Mouse (Mus musculus): ENCODE results near the gene Ttll5. TPM values are rescaled to one million over a fixed set of nuclear protein-coding genes. Genes with fewer than 3 reads are reported as not detected.

Gene Ttll5
- polyA plus RNA-seq, 1 experiment = 5.5 TPM

DNA sequence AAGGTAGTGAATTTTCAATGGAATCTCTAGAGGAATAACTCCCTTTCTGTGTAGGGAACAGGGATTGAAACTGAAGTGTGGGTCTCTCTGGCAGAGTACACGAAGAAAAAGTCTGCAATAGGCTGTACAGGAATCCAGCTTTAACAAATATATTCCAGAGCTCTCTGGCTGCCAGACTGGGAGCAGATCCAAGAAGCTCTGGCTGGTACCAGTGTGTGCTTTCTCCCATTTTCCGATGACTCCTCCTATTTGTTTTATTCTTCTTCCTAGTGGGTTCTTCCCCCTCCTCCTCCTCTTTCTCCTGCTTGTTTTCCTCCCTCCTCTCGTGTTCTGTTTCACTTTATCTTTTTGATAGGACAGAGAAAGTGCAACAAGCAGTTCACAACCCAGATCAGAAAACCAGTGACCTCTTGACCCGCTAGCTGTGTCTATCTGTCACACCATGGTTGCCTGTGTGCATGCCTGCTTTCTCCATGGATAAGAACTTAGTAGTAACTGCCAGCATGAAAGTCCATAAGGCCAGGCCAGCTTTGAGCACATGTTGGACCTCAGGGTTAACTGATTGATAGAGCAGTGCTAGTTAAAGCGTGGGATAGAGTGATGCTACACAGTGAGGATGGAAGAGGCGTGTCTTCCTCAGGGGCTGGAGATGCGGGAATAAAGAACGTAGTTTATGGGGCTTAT lies 55.3 kb downstream of the Ttll5 start:
- H3K27me3 ChIP-seq (ENCODE audit: control insufficient read depth, insufficient read depth, low read length) = no peaks in the 10 kb centered on the region
- 0 out of 2 replicates have a peak overlapping the region, but pooled peaks have one; percentile 20 for H3K27ac ChIP-seq (ENCODE audit: insufficient read depth, low read depth, low read length)
- WGBS = 76% methylated on average over 8 of the region's 8 CpGs
- TF ChIP-seq POLR2A (IDR thresholded peaks at IDR 0.05; ENCODE audit: low read depth, low read length) = no peak
- no peak for TF ChIP-seq CTCF (IDR thresholded peaks at IDR 0.05; ENCODE audit: extremely low read depth, insufficient read length, insufficient replicate concordance, low read depth, low read length)
- no peaks in the 10 kb centered on the region for H3K4me1 ChIP-seq (ENCODE audit: control insufficient read depth, insufficient read depth, insufficient read length, low read length)
- no peak overlapping the region for H3K4me3 ChIP-seq (ENCODE audit: low read depth, low read length)
- H3K36me3 ChIP-seq (ENCODE audit: control insufficient read depth, insufficient read depth, low read length) = no peaks in the 10 kb centered on the region

DNA sequence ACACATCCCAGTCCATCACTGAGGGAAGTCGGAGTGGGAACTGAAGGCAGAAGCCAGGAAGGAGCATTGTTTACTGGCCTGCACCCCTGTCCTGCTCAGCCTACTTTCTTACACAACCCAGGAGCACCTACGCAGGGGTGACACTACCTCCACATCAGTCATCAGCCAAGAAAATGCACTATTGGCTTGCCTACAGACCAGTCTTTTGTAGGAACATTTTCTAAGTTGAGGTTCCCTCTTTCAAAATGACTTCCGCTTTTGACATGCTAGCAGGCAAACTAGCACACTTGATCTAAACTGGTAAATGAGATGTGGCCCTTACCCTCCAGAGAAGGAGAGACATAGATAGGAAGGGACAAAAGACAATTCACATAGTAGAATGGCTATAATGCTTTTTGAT lies 60.6 kb downstream of the Ttll5 start:
- Histone ChIP-seq H3K4me1 (ENCODE audit: control insufficient read depth, insufficient read depth, insufficient read length, low read length) (no peaks in the 10 kb centered on the region), H3K36me3 (ENCODE audit: control insufficient read depth, insufficient read depth, low read length) (peaks cover 3% of the 10 kb centered on the region; the same call in 1 of the 2 replicates), H3K27ac (ENCODE audit: insufficient read depth, low read depth, low read length) (no peak overlapping the region), H3K27me3 (ENCODE audit: control insufficient read depth, insufficient read depth, low read length) (no peaks in the 10 kb centered on the region), H3K4me3 (ENCODE audit: low read depth, low read length) (no peak overlapping the region)
- TF ChIP-seq POLR2A (IDR thresholded peaks at IDR 0.05; ENCODE audit: low read depth, low read length) (no peak), CTCF (IDR thresholded peaks at IDR 0.05; ENCODE audit: extremely low read depth, insufficient read length, insufficient replicate concordance, low read depth, low read length) (no peak)
- whole genome bisulfite sequencing = 93% methylated on average over 3 of the region's 3 CpGs

DNA sequence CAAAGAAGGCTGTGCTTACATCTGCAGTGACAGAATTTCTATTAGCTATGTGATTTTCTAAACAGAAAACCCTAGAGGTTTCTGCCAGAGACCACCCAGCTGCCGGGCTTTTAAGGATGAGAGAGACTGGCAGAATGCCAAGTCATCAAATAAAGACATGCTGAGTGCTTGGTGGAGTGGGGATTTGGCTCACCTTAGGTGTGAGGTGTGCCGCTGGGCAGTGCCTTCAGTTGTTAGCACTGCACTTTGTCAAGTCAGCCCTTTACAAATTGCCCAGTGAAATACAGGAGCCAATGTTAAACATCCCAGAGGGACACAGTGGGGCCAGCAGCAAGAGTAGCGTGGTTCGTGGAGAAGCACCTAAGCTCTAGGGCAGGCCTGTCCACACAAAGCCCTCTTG lies 65.6 kb downstream of the Ttll5 start:
- Histone ChIP-seq H3K4me1 (ENCODE audit: control insufficient read depth, insufficient read depth, insufficient read length, low read length) (no peaks in the 10 kb centered on the region), H3K27me3 (ENCODE audit: control insufficient read depth, insufficient read depth, low read length) (no peaks in the 10 kb centered on the region), H3K4me3 (ENCODE audit: low read depth, low read length) (no peak overlapping the region), H3K27ac (ENCODE audit: insufficient read depth, low read depth, low read length) (no peak overlapping the region), H3K36me3 (ENCODE audit: control insufficient read depth, insufficient read depth, low read length) (peaks cover 10% of the 10 kb centered on the region)
- no peak for TF ChIP-seq CTCF (IDR thresholded peaks at IDR 0.05; ENCODE audit: extremely low read depth, insufficient read length, insufficient replicate concordance, low read depth, low read length)
- TF ChIP-seq POLR2A (IDR thresholded peaks at IDR 0.05; ENCODE audit: low read depth, low read length) = no peak
- 75% methylated on average over 4 of the region's 4 CpGs for WGBS

DNA sequence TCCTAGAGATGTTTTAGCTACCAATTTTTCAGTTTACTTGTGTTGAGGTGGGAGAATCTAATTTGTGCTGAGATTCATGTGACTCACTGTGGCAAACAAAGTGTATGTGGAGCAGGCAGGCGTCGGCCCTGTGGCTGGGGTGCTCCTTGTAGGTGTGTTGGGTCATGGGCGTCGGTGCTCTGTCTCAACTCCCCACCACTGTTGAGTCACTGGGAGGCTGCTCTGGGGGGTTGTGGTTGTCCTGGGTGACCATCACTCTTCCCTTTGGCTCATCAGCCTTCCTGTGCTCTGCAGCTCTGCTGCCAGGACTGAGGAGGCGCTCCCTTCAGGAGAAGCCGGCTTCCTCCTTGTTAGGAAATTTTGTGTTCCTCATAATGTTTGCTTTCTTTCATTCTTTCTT lies 79.5 kb downstream of the Ttll5 start:
- Histone ChIP-seq H3K4me3 (ENCODE audit: low read depth, low read length) (no peak overlapping the region), H3K27ac (ENCODE audit: insufficient read depth, low read depth, low read length) (no peak overlapping the region), H3K27me3 (ENCODE audit: control insufficient read depth, insufficient read depth, low read length) (no peaks in the 10 kb centered on the region), H3K4me1 (ENCODE audit: control insufficient read depth, insufficient read depth, insufficient read length, low read length) (0 out of 2 replicates have a peak, but pooled peaks cover 2% of the 10 kb centered on the region), H3K36me3 (ENCODE audit: control insufficient read depth, insufficient read depth, low read length) (peaks cover 7% of the 10 kb centered on the region; the same call in 1 of the 2 replicates)
- no peak for TF ChIP-seq CTCF (IDR thresholded peaks at IDR 0.05; ENCODE audit: extremely low read depth, insufficient read length, insufficient replicate concordance, low read depth, low read length)
- TF ChIP-seq POLR2A (IDR thresholded peaks at IDR 0.05; ENCODE audit: low read depth, low read length) = no peak
- 68% methylated on average over 6 of the region's 6 CpGs for WGBS

DNA sequence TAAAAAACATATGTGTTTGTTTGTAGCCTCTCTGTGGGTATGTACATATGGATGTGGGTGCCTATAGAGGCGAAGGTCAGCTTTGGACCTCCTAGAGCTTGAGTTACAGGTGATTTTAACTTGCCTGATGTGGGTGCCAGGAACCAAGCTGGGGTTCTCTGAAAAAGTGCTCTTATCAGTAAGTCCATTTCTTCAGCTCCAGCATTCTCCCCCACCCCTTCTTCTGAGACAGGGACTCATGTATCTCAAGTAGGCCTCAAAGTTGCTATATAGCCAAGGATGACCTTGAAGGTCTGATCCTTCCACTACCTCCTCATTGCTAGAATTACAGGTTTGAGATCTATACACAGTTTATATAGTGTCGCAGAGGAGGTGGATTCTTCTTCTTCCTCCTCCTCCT lies 81.2 kb downstream of the Ttll5 start:
- no peak overlapping the region for H3K4me3 ChIP-seq (ENCODE audit: low read depth, low read length)
- TF ChIP-seq POLR2A (IDR thresholded peaks at IDR 0.05; ENCODE audit: low read depth, low read length) = no peak
- TF ChIP-seq CTCF (IDR thresholded peaks at IDR 0.05; ENCODE audit: extremely low read depth, insufficient read length, insufficient replicate concordance, low read depth, low read length) = no peak
- no peaks in the 10 kb centered on the region for H3K27me3 ChIP-seq (ENCODE audit: control insufficient read depth, insufficient read depth, low read length)
- no peak overlapping the region for H3K27ac ChIP-seq (ENCODE audit: insufficient read depth, low read depth, low read length)
- 0 out of 2 replicates have a peak, but pooled peaks cover 2% of the 10 kb centered on the region for H3K4me1 ChIP-seq (ENCODE audit: control insufficient read depth, insufficient read depth, insufficient read length, low read length)
- peaks cover 4% of the 10 kb centered on the region; the same call in 1 of the 2 replicates for H3K36me3 ChIP-seq (ENCODE audit: control insufficient read depth, insufficient read depth, low read length)
- WGBS = 88% methylated on average over 2 of the region's 2 CpGs

DNA sequence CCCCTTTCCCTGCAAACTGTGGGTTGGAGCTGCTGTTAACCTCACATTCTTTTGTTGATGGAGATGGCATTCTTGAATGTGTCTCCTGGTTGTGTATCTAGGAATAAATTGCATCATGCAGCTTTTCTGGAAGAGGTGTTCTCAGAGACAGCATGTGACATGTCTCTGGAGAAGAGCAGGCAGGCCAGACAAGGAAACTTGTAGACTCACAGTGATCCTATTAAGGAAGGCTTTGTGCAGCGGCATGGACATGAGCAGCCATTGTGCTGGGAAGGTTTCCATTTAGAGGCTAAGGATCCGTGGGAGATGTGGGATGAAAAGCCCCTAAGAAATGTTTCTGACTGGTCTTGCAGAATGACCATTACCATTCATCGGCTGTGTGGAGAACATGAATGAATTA lies 83.4 kb downstream of the Ttll5 start:
- H3K27ac ChIP-seq (ENCODE audit: insufficient read depth, low read depth, low read length) = no peak overlapping the region
- WGBS = 93% methylated on average over 3 of the region's 3 CpGs
- H3K4me1 ChIP-seq (ENCODE audit: control insufficient read depth, insufficient read depth, insufficient read length, low read length) = 0 out of 2 replicates have a peak, but pooled peaks cover 2% of the 10 kb centered on the region
- no peak for TF ChIP-seq CTCF (IDR thresholded peaks at IDR 0.05; ENCODE audit: extremely low read depth, insufficient read length, insufficient replicate concordance, low read depth, low read length)
- no peak for TF ChIP-seq POLR2A (IDR thresholded peaks at IDR 0.05; ENCODE audit: low read depth, low read length)
- H3K27me3 ChIP-seq (ENCODE audit: control insufficient read depth, insufficient read depth, low read length) = no peaks in the 10 kb centered on the region
- H3K4me3 ChIP-seq (ENCODE audit: low read depth, low read length) = no peak overlapping the region
- peaks cover 8% of the 10 kb centered on the region; the same call in 1 of the 2 replicates for H3K36me3 ChIP-seq (ENCODE audit: control insufficient read depth, insufficient read depth, low read length)

DNA sequence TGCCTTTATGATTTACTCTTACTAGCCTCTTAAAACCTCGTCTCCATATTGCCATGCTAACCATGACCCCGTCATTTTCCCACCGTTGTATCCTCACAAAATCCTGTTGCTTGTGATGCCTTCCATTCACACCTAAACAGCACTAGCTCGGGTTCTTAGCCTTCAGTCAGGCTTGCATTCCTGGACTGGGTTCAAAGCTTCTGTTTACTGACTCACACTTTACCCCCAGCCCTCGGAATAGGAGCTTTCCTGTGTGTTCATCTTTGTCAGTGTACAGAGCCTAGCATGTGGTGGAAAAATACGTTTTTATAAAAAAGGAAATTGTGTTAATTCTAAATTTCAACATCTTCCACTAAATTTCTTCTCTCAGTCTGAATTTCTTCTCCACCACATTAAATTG lies 86.4 kb downstream of the Ttll5 start:
- Histone ChIP-seq H3K36me3 (ENCODE audit: control insufficient read depth, insufficient read depth, low read length) (peaks cover 6% of the 10 kb centered on the region), H3K27ac (ENCODE audit: insufficient read depth, low read depth, low read length) (no peak overlapping the region), H3K4me3 (ENCODE audit: low read depth, low read length) (no peak overlapping the region), H3K27me3 (ENCODE audit: control insufficient read depth, insufficient read depth, low read length) (no peaks in the 10 kb centered on the region), H3K4me1 (ENCODE audit: control insufficient read depth, insufficient read depth, insufficient read length, low read length) (no peaks in the 10 kb centered on the region)
- no peak for TF ChIP-seq POLR2A (IDR thresholded peaks at IDR 0.05; ENCODE audit: low read depth, low read length)
- TF ChIP-seq CTCF (IDR thresholded peaks at IDR 0.05; ENCODE audit: extremely low read depth, insufficient read length, insufficient replicate concordance, low read depth, low read length) = no peak
- WGBS = 79% methylated on average over 6 of the region's 6 CpGs

All from small intestine, adult 2 months (tissue).